Mouse (Mus musculus) forebrain, embryonic 10.5 days (tissue): ENCODE results near the gene Rreb1. TPM values are rescaled to one million over a fixed set of nuclear protein-coding genes. Genes with fewer than 3 reads are reported as not detected.

Experiments used
- DNase-seq: peaks from one replicate; pipeline ENCODE4 v3.0.0-alpha.2; 2017; ENCODE audit warnings: low spot score; ENCODE audit errors: extremely low spot score
- H3K27ac ChIP-seq: fragments of 300-500 bp; sonication (generic); 2 replicates; pipeline ENCODE4 v1.5.1; 2016; ENCODE audit warnings: mild to moderate bottlenecking
- H3K27me3 ChIP-seq: fragments of 300-500 bp; sonication (generic); 2 replicates; pipeline ENCODE4 v1.6.1; 2016; ENCODE audit warnings: mild to moderate bottlenecking; ENCODE audit not compliant: poor library complexity, severe bottlenecking
- H3K36me3 ChIP-seq: fragments of 300-500 bp; sonication (generic); replicated peaks from 2 replicates; pipeline ENCODE4 v1.6.1; 2016; ENCODE audit warnings: mild to moderate bottlenecking, moderate library complexity
- H3K4me1 ChIP-seq: fragments of 300-500 bp; sonication (generic); 2 replicates; pipeline ENCODE4 v1.6.1; 2016
- H3K4me3 ChIP-seq: fragments of 300-500 bp; sonication (generic); 2 replicates; pipeline ENCODE4 v1.5.1; 2016; ENCODE audit warnings: mild to moderate bottlenecking, moderate library complexity
- H3K9me3 ChIP-seq: fragments of 300-500 bp; sonication (generic); 2 replicates; pipeline ENCODE4 v1.6.1; 2016; ENCODE audit warnings: mild to moderate bottlenecking, moderate library complexity
- WGBS: fragments of 180-500 bp; shearing (Covaris S2); methylation state at CpG from one replicate; pipeline ENCODE4 v1.1.7; 2016; 5-methylcytosine and 5-hydroxymethylcytosine counted together
- polyA plus RNA-seq: library from polyadenylated mRNA; unstranded; fragments of >200 nt; fragmentation: Nextera tagmentation; extraction: Ambion mirVana; gene quantifications from 2 replicates; pipeline ENCODE4 v1.2.1, GENCODE M21; 2016

The Rreb1 gene
- polyA plus RNA-seq = 5.5 and 6.6 TPM in 2 replicates

- under 1% methylated on average over 37 of the region's 37 CpGs for WGBS
- peaks cover 26% of the 10 kb centered on the region for H3K4me1 ChIP-seq
- peak within 1 kb of the TSS; percentile 84 for H3K27ac ChIP-seq
- H3K9me3 ChIP-seq = no peaks in the 10 kb centered on the region
- H3K4me3 ChIP-seq = peak within 1 kb of the TSS; percentile 76
- peak; percentile 55 for DNase-seq
- H3K36me3 ChIP-seq = no peaks in the 10 kb centered on the region
- H3K27me3 ChIP-seq = peaks cover 64% of the 10 kb centered on the region
These were observed at the start of gene Rreb1 for GRCm38 (mm10) chr13:37778147-37778593. Rreb1 (plus strand) TSS chr13:37778400.

- Histone ChIP-seq H3K36me3 (no peaks in the 10 kb centered on the region), H3K9me3 (no peaks in the 10 kb centered on the region), H3K4me3 (no peak overlapping the region), H3K4me1 (no peaks in the 10 kb centered on the region), H3K27ac (no peak overlapping the region), H3K27me3 (no peaks in the 10 kb centered on the region)
- 88% methylated on average over 7 of the region's 7 CpGs for WGBS
- no peak for DNase-seq
These were observed 49.6 kb upstream of the Rreb1 start for GRCm38 (mm10) chr13:37728551-37728950.

GRCm38 (mm10) chr13:37731914-37732693 is 46.1 kb upstream of the Rreb1 start:
- H3K27me3 ChIP-seq = no peaks in the 10 kb centered on the region
- no peak overlapping the region for H3K4me3 ChIP-seq
- no peaks in the 10 kb centered on the region for H3K4me1 ChIP-seq
- no peak for DNase-seq
- no peaks in the 10 kb centered on the region for H3K9me3 ChIP-seq
- WGBS = 90% methylated on average over 12 of the region's 12 CpGs
- no peak overlapping the region for H3K27ac ChIP-seq
- no peaks in the 10 kb centered on the region for H3K36me3 ChIP-seq

GRCm38 (mm10) chr13:37734501-37734900 is 43.7 kb upstream of the Rreb1 start:
- H3K4me1 ChIP-seq = no peaks in the 10 kb centered on the region
- H3K27ac ChIP-seq = no peak overlapping the region
- no peaks in the 10 kb centered on the region for H3K27me3 ChIP-seq
- H3K9me3 ChIP-seq = no peaks in the 10 kb centered on the region
- H3K36me3 ChIP-seq = no peaks in the 10 kb centered on the region
- no peak for DNase-seq
- H3K4me3 ChIP-seq = no peak overlapping the region
- WGBS = 95% methylated on average over 11 of the region's 11 CpGs

GRCm38 (mm10) chr13:37740111-37740510 is 38.1 kb upstream of the Rreb1 start:
- no peaks in the 10 kb centered on the region for H3K4me1 ChIP-seq
- WGBS = 92% methylated on average over 5 of the region's 5 CpGs
- H3K27me3 ChIP-seq = no peaks in the 10 kb centered on the region
- no peak for DNase-seq
- no peak overlapping the region for H3K4me3 ChIP-seq
- H3K36me3 ChIP-seq = no peaks in the 10 kb centered on the region
- no peak overlapping the region for H3K27ac ChIP-seq
- no peaks in the 10 kb centered on the region for H3K9me3 ChIP-seq

GRCm38 (mm10) chr13:37740752-37741151 is 37.4 kb upstream of the Rreb1 start:
- H3K4me3 ChIP-seq = no peak overlapping the region
- no peak overlapping the region for H3K27ac ChIP-seq
- no peaks in the 10 kb centered on the region for H3K4me1 ChIP-seq
- H3K27me3 ChIP-seq = no peaks in the 10 kb centered on the region
- DNase-seq = no peak
- no peaks in the 10 kb centered on the region for H3K9me3 ChIP-seq
- WGBS = 86% methylated on average over 5 of the region's 5 CpGs
- H3K36me3 ChIP-seq = no peaks in the 10 kb centered on the region

GRCm38 (mm10) chr13:37742248-37742647 is 36.0 kb upstream of the Rreb1 start:
- WGBS = 84% methylated on average over 4 of the region's 4 CpGs
- Histone ChIP-seq H3K27me3 (no peaks in the 10 kb centered on the region), H3K36me3 (no peaks in the 10 kb centered on the region), H3K4me1 (no peaks in the 10 kb centered on the region), H3K27ac (no peak overlapping the region), H3K4me3 (no peak overlapping the region), H3K9me3 (no peaks in the 10 kb centered on the region)
- DNase-seq = no peak

- H3K27me3 ChIP-seq = peaks cover 18% of the 10 kb centered on the region
- H3K4me1 ChIP-seq = peaks cover 30% of the 10 kb centered on the region
- H3K27ac ChIP-seq = no peak overlapping the region
- WGBS = 76% methylated on average over 7 of the region's 7 CpGs
- no peaks in the 10 kb centered on the region for H3K36me3 ChIP-seq
- no peaks in the 10 kb centered on the region for H3K9me3 ChIP-seq
- no peak for DNase-seq
- no peak overlapping the region for H3K4me3 ChIP-seq
These were observed 30.7 kb upstream of the Rreb1 start for GRCm38 (mm10) chr13:37747504-37747903.

- Histone ChIP-seq H3K9me3 (peaks cover under 1% of the 10 kb centered on the region; the same call in 1 of the 2 replicates), H3K27ac (peak overlapping the region; percentile 33; the same call in 1 of the 2 replicates), H3K27me3 (peaks cover 18% of the 10 kb centered on the region), H3K4me3 (no peak overlapping the region), H3K4me1 (peaks cover 30% of the 10 kb centered on the region), H3K36me3 (no peaks in the 10 kb centered on the region)
- DNase-seq = no peak
- 13% methylated on average over 3 of the region's 3 CpGs for WGBS
These were observed 28.7 kb upstream of the Rreb1 start for GRCm38 (mm10) chr13:37749485-37749884.

- peak overlapping the region; percentile 35; the same call in 1 of the 2 replicates for H3K27ac ChIP-seq
- H3K9me3 ChIP-seq = peaks cover 3% of the 10 kb centered on the region; the same call in 1 of the 2 replicates
These were observed 26.8 kb upstream of the Rreb1 start for GRCm38 (mm10) chr13:37751154-37751950.

GRCm38 (mm10) chr13:37759341-37760012 is 18.7 kb upstream of the Rreb1 start:
- 79% methylated on average over 10 of the region's 10 CpGs for WGBS
- DNase-seq = no peak
- peaks cover 82% of the 10 kb centered on the region for H3K27me3 ChIP-seq
- H3K4me1 ChIP-seq = peaks cover 20% of the 10 kb centered on the region
- peaks cover 3% of the 10 kb centered on the region; the same call in 1 of the 2 replicates for H3K9me3 ChIP-seq
- no peak overlapping the region for H3K27ac ChIP-seq
- H3K4me3 ChIP-seq = no peak overlapping the region
- no peaks in the 10 kb centered on the region for H3K36me3 ChIP-seq

More at GRCm38 (mm10) chr13:37751154-37751950, 26.8 kb upstream of the Rreb1 start:
- Histone ChIP-seq H3K4me1 (peaks cover 30% of the 10 kb centered on the region), H3K4me3 (no peak overlapping the region), H3K27me3 (peaks cover 20% of the 10 kb centered on the region), H3K36me3 (no peaks in the 10 kb centered on the region)
- DNase-seq = no peak
- 61% methylated on average over 9 of the region's 9 CpGs for WGBS

GRCm38 (mm10) chr13:37760013-37760342 is 18.2 kb upstream of the Rreb1 start:
- Histone ChIP-seq H3K27me3 (peaks cover 87% of the 10 kb centered on the region), H3K4me1 (peaks cover 20% of the 10 kb centered on the region), H3K36me3 (no peaks in the 10 kb centered on the region), H3K4me3 (no peak overlapping the region), H3K27ac (no peak overlapping the region), H3K9me3 (no peaks in the 10 kb centered on the region)
- 26% methylated on average over 3 of the region's 3 CpGs for WGBS
- no peak for DNase-seq
